Mouse (Mus musculus): ENCODE results near the gene B4galnt1. TPM values are rescaled to one million over a fixed set of nuclear protein-coding genes. Genes with fewer than 3 reads are reported as not detected.

Gene B4galnt1
- total and polyA plus RNA-seq, 2 experiments from 2014 or later = 88.6 to 134 TPM

- Histone ChIP-seq H3K4me3 (ENCODE audit: low read depth, low read length) (peak overlapping the region; percentile 24), H3K9me3 (ENCODE audit: low read length) (no peaks in the 10 kb centered on the region), H3K4me2 (ENCODE audit: low read depth, low read length, poor library complexity, severe bottlenecking) (peak overlapping the region; percentile 49), H3K27ac (ENCODE audit: low read depth, low read length) (no peak overlapping the region), H3K4me1 (ENCODE audit: insufficient read depth, low read length) (peaks cover 13% of the 10 kb centered on the region), H3K27me3 (ENCODE audit: insufficient read depth, low read length) (peaks cover 38% of the 10 kb centered on the region), H3K9ac (replicated peaks; ENCODE audit: low read length, poor library complexity, severe bottlenecking) (no peak overlapping the region), H3K36me3 (ENCODE audit: insufficient read depth, low read length) (no peaks in the 10 kb centered on the region)
- DNase-seq (ENCODE audit: low spot score) (no peak), ATAC-seq (ENCODE audit: low FRiP score) (no peak)
- WGBS = 4% methylated on average over 41 of the region's 41 CpGs
- TF ChIP-seq CTCF (IDR thresholded peaks at IDR 0.05) = no peak
Observed at GRCm38 (mm10) chr10:127178286-127179027, 13.4 kb downstream of the B4galnt1 start.

GRCm38 (mm10) chr10:127179871-127180694 lies 15.1 kb downstream of the B4galnt1 start, which contains the start of gene Slc26a10:
Slc26a10 (minus strand) TSS chr10:127180645.
- Histone ChIP-seq H3K4me1 (ENCODE audit: insufficient read depth, low read length) (peaks cover 13% of the 10 kb centered on the region), H3K27me3 (ENCODE audit: insufficient read depth, low read length) (peaks cover 38% of the 10 kb centered on the region), H3K4me2 (ENCODE audit: low read depth, low read length, poor library complexity, severe bottlenecking) (peak within 1 kb of the TSS; percentile 33; the same call in 1 of the 2 replicates), H3K27ac (ENCODE audit: low read depth, low read length) (no peak within 1 kb of the TSS), H3K9me3 (ENCODE audit: low read length) (no peaks in the 10 kb centered on the region), H3K36me3 (ENCODE audit: insufficient read depth, low read length) (no peaks in the 10 kb centered on the region), H3K4me3 (ENCODE audit: low read depth, low read length) (peak within 1 kb of the TSS; percentile 9; the same call in 1 of the 2 replicates), H3K9ac (replicated peaks; ENCODE audit: low read length, poor library complexity, severe bottlenecking) (no peak within 1 kb of the TSS)
- no peak for DNase-seq (ENCODE audit: low spot score)
- no peak for TF ChIP-seq CTCF (IDR thresholded peaks at IDR 0.05)
- WGBS = 2% methylated on average over 34 of the region's 34 CpGs
- no peak for ATAC-seq (ENCODE audit: low FRiP score)

GRCm38 (mm10) chr10:127180695-127181047 lies 15.6 kb downstream of the B4galnt1 start:
- 30% methylated on average over 3 of the region's 3 CpGs for WGBS
- Histone ChIP-seq H3K36me3 (ENCODE audit: insufficient read depth, low read length) (no peaks in the 10 kb centered on the region), H3K9me3 (ENCODE audit: low read length) (no peaks in the 10 kb centered on the region), H3K9ac (replicated peaks; ENCODE audit: low read length, poor library complexity, severe bottlenecking) (no peak overlapping the region), H3K4me2 (ENCODE audit: low read depth, low read length, poor library complexity, severe bottlenecking) (no peak overlapping the region), H3K27ac (ENCODE audit: low read depth, low read length) (no peak overlapping the region), H3K4me1 (ENCODE audit: insufficient read depth, low read length) (peaks cover 13% of the 10 kb centered on the region), H3K4me3 (ENCODE audit: low read depth, low read length) (no peak overlapping the region), H3K27me3 (ENCODE audit: insufficient read depth, low read length) (peaks cover 38% of the 10 kb centered on the region)
- ATAC-seq (ENCODE audit: low FRiP score) = no peak
- TF ChIP-seq CTCF (IDR thresholded peaks at IDR 0.05) = no peak
- no peak for DNase-seq (ENCODE audit: low spot score)

- WGBS = 67% methylated on average over 6 of the region's 6 CpGs
- Histone ChIP-seq H3K27ac (ENCODE audit: low read depth, low read length) (no peak overlapping the region), H3K4me3 (ENCODE audit: low read depth, low read length) (no peak overlapping the region), H3K27me3 (ENCODE audit: insufficient read depth, low read length) (peaks cover 31% of the 10 kb centered on the region), H3K36me3 (ENCODE audit: insufficient read depth, low read length) (no peaks in the 10 kb centered on the region), H3K4me1 (ENCODE audit: insufficient read depth, low read length) (peaks cover 13% of the 10 kb centered on the region), H3K9me3 (ENCODE audit: low read length) (no peaks in the 10 kb centered on the region), H3K9ac (replicated peaks; ENCODE audit: low read length, poor library complexity, severe bottlenecking) (no peak overlapping the region), H3K4me2 (ENCODE audit: low read depth, low read length, poor library complexity, severe bottlenecking) (no peak overlapping the region)
- ATAC-seq (ENCODE audit: low FRiP score) (no peak), DNase-seq (ENCODE audit: low spot score) (no peak)
- TF ChIP-seq CTCF (IDR thresholded peaks at IDR 0.05) = no peak
Observed at GRCm38 (mm10) chr10:127181566-127181965, 16.5 kb downstream of the B4galnt1 start.

- Histone ChIP-seq H3K4me3 (ENCODE audit: low read depth, low read length) (no peak overlapping the region), H3K4me1 (ENCODE audit: insufficient read depth, low read length) (peaks cover 13% of the 10 kb centered on the region), H3K9me3 (ENCODE audit: low read length) (no peaks in the 10 kb centered on the region), H3K4me2 (ENCODE audit: low read depth, low read length, poor library complexity, severe bottlenecking) (no peak overlapping the region), H3K27ac (ENCODE audit: low read depth, low read length) (no peak overlapping the region), H3K36me3 (ENCODE audit: insufficient read depth, low read length) (no peaks in the 10 kb centered on the region), H3K9ac (replicated peaks; ENCODE audit: low read length, poor library complexity, severe bottlenecking) (no peak overlapping the region), H3K27me3 (ENCODE audit: insufficient read depth, low read length) (peaks cover 28% of the 10 kb centered on the region)
- ATAC-seq (ENCODE audit: low FRiP score) = no peak
- 80% methylated on average over 4 of the region's 4 CpGs for WGBS
- no peak for DNase-seq (ENCODE audit: low spot score)
- TF ChIP-seq CTCF (IDR thresholded peaks at IDR 0.05) = no peak
Observed at GRCm38 (mm10) chr10:127182624-127183023, 17.6 kb downstream of the B4galnt1 start.

GRCm38 (mm10) chr10:127183759-127184158 lies 18.7 kb downstream of the B4galnt1 start:
- Histone ChIP-seq H3K27me3 (ENCODE audit: insufficient read depth, low read length) (peaks cover 18% of the 10 kb centered on the region; the same call in 1 of the 2 replicates), H3K4me2 (ENCODE audit: low read depth, low read length, poor library complexity, severe bottlenecking) (peak overlapping the region; percentile 30; the same call in 1 of the 2 replicates), H3K4me1 (ENCODE audit: insufficient read depth, low read length) (peaks cover 9% of the 10 kb centered on the region; the same call in 1 of the 2 replicates), H3K4me3 (ENCODE audit: low read depth, low read length) (no peak overlapping the region), H3K27ac (ENCODE audit: low read depth, low read length) (no peak overlapping the region), H3K9me3 (ENCODE audit: low read length) (no peaks in the 10 kb centered on the region), H3K9ac (replicated peaks; ENCODE audit: low read length, poor library complexity, severe bottlenecking) (no peak overlapping the region; the same call in 1 of the 2 replicates), H3K36me3 (ENCODE audit: insufficient read depth, low read length) (no peaks in the 10 kb centered on the region)
- DNase-seq (ENCODE audit: low spot score) (no peak), ATAC-seq (ENCODE audit: low FRiP score) (no peak)
- WGBS = 16% methylated on average over 18 of the region's 20 CpGs
- no peak; the same call in 1 of the 2 replicates for TF ChIP-seq CTCF (IDR thresholded peaks at IDR 0.05)
